Mouse (Mus musculus): Measurements from ENCODE around the gene Cyp17a1. TPM values are rescaled to one million over a fixed set of nuclear protein-coding genes. Genes with fewer than 3 reads are reported as not detected.

Cyp17a1 gene
- total RNA-seq, 1 experiment from 2014 or later = not detected

DNA sequence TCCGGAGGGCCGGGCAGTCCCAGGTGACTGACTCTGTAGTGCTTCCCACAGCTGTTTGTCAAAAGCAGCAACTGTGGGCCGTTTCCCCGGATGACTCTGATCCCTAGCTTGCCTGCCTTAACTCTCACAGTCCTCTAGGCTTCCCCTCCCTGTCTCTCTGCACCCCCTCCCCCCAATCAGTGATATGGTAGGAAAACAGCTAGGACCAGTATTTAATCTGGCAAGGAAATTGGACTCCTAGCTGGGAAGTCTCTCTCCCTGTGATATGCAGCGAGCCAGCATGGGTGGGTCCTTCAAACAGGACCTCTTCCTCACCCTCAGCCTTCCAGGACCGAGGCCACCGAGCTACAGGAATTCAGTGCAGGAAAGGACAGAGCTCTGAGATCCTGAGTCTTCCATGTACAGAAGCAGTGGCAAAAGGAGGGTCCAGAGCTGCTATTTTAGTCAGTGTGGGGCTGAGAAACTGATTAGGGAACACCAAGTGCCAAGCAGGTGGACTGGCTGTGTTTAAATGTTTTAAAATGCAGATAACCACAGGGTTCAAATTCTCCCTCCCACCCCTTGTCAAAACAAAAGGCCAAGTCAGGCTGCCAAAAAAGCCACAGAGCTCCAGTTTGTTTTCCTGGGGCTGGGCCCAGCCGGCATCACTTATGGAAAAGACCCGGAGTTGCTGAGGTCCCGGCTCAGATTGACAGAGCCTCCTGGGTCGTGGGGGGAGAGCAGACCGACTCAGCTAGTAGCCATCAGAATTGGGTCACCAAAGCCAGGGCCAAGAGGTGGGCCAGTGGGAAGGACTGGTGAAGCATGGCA lies 28.0 kb downstream of the Cyp17a1 start:
- no peak for ATAC-seq (replicated peaks; ENCODE audit: low read depth, poor library complexity, severe bottlenecking)

DNA sequence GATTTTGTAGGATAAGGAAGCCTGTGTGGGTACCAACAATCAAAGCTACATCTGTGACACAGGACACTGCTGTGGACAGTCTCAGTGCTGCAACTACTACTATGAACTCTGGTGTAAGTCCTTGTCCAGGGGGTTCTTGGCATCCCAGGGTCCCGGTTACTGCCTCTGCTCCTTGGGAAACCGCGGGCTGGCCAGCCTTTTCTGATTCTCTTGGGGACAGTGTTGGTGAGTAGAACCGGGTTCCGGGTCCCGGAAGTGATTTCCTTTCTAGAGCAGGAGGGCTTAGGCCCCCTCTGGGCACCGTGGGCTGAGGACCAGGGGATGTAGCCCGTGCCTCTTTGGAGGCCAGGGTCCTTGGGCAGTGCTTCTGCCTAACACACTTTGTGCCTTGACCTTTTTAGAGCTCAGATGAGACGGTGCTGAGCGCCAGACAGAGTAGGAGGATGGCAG lies 28.6 kb downstream of the Cyp17a1 start:
- ATAC-seq (replicated peaks; ENCODE audit: low read depth, poor library complexity, severe bottlenecking) = no peak

DNA sequence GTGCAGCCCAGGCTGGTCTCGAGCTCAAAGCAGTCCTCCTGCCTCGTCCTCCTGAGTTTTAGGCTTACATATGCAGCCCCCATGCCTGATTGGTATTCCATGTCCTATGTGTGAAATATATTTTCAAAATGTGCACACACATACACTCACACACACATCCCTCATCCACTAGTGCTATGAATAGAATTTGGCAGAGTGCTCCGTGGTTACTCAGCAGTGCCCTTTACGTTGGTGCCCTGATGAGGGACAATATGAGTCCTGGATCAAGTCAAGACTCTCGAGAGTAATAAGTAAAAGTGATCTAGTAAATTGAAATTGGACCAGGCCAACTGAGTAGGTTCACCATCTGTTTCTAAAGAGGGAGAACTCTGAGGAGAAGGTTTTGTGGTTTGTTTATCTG lies 29.7 kb downstream of the Cyp17a1 start:
- ATAC-seq (replicated peaks; ENCODE audit: low read depth, poor library complexity, severe bottlenecking) = no peak

DNA sequence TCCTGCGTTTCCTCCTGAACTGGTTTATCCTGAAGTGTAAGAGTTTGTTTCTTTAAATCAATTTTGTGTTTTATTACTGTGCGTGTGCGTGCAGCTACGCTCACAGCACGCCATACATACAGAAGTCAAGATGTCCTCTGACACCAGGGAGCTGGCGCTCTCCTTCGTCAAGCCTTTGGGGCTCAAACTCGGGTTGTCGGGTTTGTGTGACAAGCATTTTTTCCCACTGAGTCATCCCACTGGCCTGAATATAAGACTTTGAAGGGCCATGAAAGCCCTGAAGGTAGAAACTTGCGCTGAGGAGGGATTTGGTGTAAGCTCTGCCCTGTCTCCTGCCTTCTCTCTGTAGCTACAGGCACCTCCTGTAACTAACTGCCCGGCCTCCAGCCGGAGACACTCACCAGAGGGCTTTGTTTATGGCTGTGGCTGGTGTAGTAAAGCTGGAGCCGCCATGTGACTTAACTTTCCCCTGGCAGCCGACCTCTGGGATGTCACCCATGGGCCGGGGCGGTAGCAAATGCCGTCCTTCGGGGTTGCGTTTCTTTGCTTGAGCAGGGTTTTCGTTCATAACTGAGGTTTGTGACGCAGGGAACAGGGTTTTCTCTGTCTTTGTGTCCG lies 30.7 kb downstream of the Cyp17a1 start:
- ATAC-seq (replicated peaks; ENCODE audit: low read depth, poor library complexity, severe bottlenecking) = no peak

DNA sequence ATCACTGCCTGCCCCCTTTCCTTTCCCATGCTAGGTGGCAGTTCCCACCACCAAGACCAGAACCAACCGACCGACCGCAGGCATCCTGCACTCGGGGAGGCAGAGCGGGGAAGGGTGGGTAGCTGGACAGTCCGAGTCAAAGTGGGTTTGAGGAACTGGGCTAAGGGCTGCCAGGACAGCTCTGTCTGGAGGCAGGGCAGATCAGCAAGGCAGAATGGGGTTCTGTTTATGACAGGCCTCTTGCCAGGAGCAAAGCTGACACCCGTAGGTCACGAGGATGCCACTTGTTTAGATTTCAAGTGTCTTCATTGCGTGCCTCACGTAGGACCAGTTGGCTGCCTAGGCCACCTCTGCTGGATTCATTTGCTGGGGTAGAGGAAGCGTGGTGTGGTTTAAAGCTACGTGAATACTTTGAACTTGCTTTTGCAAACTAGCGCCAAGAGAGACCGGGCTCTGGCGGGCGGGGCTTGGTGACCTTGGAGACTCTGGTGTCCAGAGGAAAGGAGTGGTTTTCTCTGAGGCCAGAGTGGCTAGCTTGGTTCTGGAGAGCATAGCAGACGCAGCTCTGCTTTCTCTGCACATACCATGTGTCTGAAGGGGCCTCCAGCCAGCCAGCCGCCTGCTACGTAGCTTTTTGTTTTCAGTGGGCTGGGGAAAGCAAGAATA lies 31.4 kb downstream of the Cyp17a1 start:
- 0 out of 2 replicates have a peak, but pooled peaks have one; percentile 10 for ATAC-seq (replicated peaks; ENCODE audit: low read depth, poor library complexity, severe bottlenecking)

DNA sequence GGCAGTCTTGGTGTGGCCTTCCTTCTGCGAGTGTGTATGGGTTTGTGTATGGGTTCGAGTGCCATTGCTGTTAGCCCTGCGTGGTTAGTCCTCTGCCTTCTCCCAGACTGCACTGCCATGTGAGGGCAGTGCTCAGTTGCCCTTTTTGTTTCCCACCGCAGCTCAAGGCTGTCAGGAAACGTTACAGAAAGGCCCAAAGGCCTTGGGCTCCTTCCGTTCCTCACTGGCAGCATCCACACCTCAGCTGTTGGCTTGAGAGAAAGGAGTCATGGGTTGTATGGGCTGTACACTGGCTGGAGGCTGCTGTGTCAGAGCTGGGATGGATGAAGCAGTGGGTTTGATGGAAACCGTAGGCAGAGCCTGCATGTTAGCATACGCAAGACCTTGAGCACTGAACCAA lies 32.2 kb downstream of the Cyp17a1 start:
- no peak for ATAC-seq (replicated peaks; ENCODE audit: low read depth, poor library complexity, severe bottlenecking)

DNA sequence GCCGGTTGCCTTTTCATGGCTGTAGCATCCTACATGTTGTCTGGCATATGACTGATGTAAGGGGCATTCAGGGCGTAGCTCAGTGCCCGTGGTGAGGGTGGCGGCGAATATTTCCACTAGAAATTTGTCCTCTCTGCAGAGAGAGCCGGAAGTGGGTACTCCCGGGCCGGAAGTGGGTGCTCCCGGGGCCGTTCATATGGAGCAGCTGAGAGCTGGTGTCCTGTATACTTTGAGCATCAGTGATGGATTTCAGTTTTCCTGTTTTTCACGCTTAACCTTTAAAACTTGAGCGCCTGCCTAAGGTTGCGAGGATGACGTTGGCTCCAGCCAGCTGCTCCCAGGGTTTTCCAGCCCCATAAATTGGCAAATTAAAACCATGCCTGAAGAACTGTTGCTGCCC lies 33.5 kb downstream of the Cyp17a1 start:
- no peak for ATAC-seq (replicated peaks; ENCODE audit: low read depth, poor library complexity, severe bottlenecking)

DNA sequence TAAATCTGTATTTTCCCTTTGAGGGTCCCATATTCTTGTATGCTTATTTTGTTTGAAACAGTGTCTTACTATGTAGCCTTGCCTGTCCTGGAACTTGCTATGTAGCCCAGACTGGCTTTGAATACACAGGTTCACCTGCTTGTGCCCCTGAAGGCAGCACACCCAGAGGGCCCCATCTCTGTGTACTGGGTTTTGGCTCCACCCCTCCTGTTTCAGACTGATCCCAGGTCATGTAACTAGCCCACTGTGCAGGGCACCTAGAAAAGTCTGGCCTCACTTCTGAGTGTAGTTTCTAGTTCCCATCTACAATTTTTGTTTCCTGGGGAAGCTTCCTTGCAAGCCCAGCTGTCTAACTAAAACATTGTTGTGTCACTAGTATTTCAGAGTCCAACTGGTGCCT lies 33.9 kb downstream of the Cyp17a1 start:
- ATAC-seq (replicated peaks; ENCODE audit: low read depth, poor library complexity, severe bottlenecking) = no peak

DNA sequence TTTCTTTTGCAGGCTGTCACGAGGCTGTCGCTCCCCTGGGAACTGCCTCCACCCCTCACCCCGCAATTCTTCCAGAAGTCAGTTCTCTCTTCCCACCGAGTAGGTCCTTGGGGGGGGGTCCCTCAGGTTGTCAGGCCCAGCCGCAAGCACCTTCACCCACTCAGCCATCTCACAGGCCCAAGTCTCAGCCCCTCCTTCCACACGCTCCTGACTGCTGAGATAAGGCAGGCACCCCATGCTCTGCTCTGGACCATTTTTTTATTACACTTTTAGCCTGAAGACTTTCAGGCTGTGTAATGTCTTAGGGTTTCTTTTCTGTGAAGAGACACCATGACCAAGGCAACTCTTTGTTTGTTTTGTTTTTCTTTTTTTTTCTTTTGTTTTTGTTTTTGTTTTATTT lies 35.4 kb downstream of the Cyp17a1 start:
- no peak for ATAC-seq (replicated peaks; ENCODE audit: low read depth, poor library complexity, severe bottlenecking)

DNA sequence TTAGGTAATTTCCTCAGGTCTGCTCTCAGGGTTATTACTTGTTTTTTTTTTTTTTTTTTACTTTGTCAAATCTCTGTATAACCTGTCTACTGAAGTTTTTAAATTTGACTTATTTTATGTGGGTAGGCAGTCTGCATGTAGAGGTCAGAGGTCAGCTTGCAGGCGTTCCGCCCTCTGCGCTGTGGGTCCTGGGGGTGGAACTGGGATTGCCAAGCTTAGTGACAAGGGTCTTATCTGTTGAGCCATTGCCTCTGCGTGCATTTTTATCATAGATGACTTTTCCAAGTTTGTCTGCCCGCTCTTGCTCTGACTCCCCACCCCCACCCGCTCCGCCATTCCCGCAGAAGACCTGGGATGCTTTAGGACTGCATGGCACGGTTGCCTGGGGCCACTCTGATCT lies 37.2 kb downstream of the Cyp17a1 start:
- no peak for ATAC-seq (replicated peaks; ENCODE audit: low read depth, poor library complexity, severe bottlenecking)

DNA sequence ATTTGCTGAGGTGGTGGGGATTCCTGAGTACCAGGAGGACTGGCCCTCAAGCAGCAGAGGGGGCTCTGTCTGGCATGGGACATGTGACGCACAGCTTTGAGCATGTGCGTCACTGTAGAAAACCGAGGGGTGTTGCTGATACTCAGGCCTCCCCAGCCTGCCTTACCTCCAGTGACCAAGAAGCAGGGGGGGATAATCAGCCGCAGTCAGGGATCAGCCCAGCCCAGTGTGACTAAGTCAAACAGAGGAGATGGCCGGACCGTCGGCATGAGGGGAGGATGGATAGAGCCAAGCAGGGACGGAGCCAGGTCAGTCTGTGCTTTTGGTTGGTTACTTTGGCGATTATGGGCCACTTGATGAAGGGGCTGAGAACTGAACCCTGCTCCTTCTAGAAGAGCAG lies 41.3 kb downstream of the Cyp17a1 start:
- ATAC-seq (replicated peaks; ENCODE audit: low read depth, poor library complexity, severe bottlenecking) = no peak

DNA sequence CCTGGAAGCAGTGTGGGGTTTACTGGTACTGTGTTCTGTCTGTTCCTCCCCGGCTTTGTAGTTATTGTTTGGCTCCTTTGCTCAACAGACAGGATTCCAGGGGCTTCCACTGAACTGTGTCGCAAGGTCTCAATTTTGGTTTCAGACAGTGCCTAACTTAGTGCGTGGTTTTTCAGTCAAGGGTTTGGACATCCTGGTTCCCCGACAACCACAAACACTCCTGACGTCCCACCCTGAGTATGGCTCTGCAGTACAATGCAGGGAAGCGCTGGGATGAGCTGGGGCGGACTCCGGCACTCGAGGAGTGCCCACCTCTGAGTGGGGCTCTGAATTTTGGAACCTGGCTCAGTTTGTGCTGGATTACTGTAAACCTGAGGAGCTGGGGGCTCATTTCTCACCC lies 43.2 kb downstream of the Cyp17a1 start:
- 0 out of 2 replicates have a peak, but pooled peaks have one; percentile 11 for ATAC-seq (replicated peaks; ENCODE audit: low read depth, poor library complexity, severe bottlenecking)

DNA sequence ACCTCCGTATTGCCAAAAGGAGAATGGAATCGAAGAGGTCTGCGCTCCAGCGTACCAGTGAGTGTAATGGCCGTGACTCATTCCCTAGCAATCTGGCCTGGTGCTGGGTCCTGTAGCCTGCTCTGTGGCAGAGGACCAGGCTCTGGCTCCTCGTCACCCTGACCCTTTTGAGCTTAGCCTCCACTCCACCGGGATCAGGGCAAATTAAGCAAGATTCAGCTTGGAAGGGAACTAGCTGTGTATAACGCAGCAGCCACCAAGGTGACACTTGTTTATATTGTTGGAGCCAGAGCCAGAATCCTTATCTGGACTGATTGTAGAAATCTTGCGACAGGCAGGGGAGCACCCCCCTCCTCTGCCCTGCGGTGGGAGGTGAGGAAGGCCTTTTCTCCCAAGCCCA lies 44.6 kb downstream of the Cyp17a1 start:
- no peak for ATAC-seq (replicated peaks; ENCODE audit: low read depth, poor library complexity, severe bottlenecking)

DNA sequence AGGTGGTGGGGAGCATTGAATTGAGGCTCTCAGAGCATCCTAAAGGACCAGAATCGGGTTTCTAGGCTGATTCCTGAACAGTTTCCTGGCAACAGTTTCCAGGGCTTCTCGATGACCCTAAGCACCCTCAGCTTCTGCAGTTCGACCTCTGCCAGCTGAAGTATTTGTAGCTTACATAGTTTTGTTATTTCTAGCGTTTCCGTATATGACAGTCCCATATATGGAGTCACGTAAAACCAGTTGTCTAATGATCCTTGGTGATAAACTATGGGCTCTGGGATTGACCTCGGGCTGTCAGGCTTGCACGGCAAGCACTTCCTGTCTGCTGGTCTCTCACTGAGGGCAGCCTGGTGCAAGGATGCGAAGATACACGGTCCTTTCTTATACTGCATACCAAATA lies 47.5 kb downstream of the Cyp17a1 start:
- ATAC-seq (replicated peaks; ENCODE audit: low read depth, poor library complexity, severe bottlenecking) = no peak

DNA sequence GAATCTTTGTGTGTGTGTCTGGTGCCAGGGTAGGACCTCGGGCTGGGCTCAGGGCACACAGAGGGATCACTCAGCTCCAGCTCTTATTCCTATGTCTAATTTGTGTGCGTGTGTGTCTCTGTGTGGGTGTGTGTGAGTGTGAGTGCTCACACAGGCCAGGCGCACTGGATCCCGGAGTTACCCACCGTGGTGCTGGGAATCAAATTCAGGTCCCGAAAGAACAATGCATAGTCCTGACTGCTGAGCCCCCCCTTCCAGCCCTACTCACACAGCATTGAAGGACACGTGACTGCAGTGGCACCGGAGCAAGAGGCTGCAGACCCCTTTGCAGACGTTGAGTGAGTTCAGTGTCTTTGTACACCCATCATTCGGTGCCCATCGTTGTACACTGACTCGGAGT lies 48.0 kb downstream of the Cyp17a1 start:
- no peak for ATAC-seq (replicated peaks; ENCODE audit: low read depth, poor library complexity, severe bottlenecking)

DNA sequence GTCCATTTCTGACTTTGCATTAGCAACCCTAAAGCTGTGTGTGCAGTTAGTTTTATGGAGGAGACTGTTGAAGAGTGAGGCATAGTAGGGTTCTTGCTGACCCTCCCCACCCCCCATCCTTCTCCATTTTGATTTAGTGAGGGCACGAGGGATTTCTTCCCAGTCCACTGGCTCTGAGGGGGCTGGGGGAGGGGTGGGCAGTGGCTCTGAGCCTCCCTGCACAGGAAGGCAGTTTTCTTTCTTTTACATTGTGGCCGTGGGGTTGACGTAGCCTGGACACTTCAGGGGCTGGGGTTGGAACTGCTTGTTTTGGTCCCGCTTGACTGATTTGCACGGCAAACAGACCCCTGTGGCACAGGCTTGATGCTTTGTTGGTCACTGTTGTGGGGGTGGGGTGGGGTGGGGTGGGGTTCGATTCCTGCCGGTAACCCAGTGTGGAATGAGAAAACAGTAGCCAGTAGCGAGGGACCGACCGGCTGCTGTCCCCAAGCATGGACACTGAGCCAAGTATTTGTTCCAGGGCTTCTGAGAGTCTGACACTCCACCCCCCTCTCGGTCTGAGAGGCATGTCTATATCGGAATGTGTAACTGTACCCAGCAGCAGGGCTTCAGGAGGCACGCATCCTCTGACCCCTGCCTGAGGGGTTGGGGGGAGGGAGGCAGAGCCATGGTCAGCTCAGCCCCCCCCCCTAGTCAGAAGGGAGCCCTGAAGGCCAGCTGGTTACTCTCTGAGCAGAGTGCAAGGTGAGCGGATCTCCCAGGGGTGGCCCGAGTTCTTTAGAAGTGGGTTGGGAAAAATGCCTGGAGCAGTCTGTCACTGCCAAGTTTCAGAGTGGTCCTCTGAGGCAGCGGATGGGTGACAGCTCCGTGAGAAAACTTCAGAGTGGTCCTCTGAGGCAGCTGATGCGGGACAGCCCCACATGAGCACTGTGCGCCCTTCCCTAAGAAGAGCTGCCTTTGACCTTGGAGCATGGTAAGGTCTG lies 48.9 kb downstream of the Cyp17a1 start:
- no peak for ATAC-seq (replicated peaks; ENCODE audit: low read depth, poor library complexity, severe bottlenecking)

DNA sequence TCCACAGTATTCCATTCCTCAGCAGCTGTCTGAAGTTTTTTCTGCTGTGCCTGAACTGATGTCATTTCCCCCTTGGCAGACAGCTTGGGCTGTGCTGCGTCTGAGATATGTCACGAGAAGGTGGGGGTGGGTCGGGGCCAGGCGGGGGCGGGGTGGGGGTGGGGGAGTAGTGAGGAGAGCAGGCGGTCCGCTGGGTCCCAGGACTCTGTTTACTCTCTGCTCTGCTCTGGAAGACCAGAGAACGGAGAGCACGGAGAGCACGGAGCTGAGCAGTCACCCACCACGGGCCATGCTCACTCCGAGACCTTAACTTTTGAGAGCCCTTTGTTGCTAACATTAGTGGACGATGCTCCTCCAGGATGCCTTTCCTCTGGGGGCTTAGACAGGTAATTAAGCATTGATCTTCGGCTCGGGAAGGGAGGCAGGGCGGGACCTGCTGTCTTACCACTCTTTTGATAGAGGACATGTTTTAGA lies 49.7 kb downstream of the Cyp17a1 start:
- no peak for ATAC-seq (replicated peaks; ENCODE audit: low read depth, poor library complexity, severe bottlenecking)

DNA sequence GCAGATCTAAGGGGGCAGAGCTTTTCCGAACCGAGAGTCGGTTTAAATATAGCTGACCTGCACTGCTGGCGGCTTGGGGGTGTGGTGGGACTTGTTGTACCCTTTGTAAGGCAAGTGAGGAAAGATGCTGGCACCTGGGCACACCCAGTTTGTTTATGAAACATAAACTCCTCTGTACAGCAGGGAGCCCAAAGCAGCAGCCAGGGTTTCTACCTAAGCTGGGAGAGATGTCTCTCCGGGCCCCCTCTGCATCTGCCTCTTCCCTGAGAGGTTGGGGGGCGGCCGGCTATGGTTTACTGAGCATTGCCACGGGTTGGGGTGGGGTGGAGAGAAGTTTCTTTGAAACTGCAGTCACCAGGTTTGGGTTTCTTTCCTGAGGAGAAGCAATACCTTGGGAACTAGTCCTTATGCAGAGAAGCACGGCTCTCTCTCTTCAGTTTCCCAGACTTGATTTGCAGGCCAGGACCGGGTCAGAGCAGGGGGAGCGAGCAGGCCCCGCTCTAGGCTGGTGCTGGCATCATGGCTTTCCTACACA lies 50.2 kb downstream of the Cyp17a1 start:
- ATAC-seq (replicated peaks; ENCODE audit: low read depth, poor library complexity, severe bottlenecking) = no peak

Measured in common myeloid progenitor, adult 5-6 weeks (primary cell).